Mouse (Mus musculus) urinary bladder, adult 18-20 months (tissue): ENCODE measurements at regions not wholly inside any gene's neighbourhood (a gene's known extent, or its start where the extent isn't known, plus 50 kb on each side); places are given as distances from the start of the nearest gene placed in this dataset.
"Not testable (repeated sequence)": the region's sequence is repeated elsewhere in the genome, so short reads cannot be mapped to it uniquely, and the experiment has no call there.

Experiments
- DNase-seq, 2 experiments: peaks; one replicate each; pipeline ENCODE4 v3.0.0; 2022; ENCODE audit warnings: low spot score in 2 of 2, mixed read lengths in 2 of 2

GRCm38 (mm10) chr5:102123285-102123684 is 53.6 kb upstream of the Wdfy3 start:
- DNase-seq: no peak

- peak in 1 of 2 experiments; percentile 42 for DNase-seq
These were observed 57.0 kb upstream of the Wdfy3 start for GRCm38 (mm10) chr5:102126737-102127136.

DNA sequence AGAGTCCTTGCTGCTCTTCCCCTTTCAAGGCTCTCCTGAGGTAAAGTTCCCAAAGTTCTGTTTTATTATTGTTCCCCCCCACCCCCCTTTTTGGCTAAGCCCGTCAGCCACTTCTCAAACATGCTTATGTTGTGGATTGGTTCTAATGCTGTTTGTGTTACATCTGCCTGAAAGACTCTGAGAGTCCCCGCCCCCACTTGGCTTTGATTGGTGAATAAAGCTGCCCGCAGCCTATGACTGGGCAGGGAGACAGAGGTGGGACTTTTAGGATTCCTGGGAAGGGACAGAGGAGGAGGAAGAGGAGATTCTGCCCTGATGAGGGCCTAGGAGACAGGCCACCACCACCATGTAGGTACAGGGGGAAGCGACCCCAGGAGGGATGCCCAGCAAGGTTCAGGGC is 78.3 kb upstream of the Wdfy3 start:
- no peak for DNase-seq

GRCm38 (mm10) chr5:102149481-102150129 is 79.9 kb upstream of the Wdfy3 start:
- peak; percentile 40 to 72 for DNase-seq

DNA sequence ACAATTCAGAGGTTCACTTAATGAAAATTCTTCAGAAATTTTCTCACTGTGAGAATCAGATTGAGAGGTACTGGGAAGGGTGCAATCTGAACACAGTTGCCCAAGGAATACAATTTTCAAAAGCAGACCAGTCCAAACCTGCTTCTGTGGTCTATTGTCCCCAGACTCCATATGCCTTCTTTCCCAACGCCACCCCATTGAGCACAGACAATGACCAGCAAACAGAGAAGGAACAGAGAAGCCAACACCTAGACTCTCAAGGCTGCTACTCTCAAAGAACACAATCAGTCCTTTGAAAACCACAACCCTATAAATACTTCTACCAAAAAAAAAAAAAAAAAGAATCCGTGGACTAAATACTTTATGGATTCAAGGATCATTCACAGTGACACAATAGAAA is 89.9 kb upstream of the Wdfy3 start:
- DNase-seq: no peak

DNA sequence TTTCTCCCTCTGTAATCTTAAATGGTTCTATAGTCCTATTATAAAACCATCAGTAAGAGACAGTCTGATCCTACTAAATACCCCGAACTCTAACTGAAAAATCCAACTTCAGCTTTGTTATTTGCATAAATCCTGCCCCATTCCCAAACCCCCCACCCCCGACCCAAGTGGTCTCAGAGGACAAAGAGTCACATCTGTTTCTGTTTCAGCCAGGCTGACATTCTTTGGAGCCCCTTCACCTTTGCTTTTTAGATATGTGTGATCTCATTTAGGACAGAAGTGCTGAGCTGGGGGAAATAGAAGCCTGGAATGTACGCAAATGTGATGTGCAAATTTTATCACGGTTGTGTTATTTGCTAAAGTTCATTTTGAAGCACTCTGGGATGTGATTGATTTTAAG is 98.3 kb upstream of the Wdfy3 start:
- DNase-seq: no peak

DNA sequence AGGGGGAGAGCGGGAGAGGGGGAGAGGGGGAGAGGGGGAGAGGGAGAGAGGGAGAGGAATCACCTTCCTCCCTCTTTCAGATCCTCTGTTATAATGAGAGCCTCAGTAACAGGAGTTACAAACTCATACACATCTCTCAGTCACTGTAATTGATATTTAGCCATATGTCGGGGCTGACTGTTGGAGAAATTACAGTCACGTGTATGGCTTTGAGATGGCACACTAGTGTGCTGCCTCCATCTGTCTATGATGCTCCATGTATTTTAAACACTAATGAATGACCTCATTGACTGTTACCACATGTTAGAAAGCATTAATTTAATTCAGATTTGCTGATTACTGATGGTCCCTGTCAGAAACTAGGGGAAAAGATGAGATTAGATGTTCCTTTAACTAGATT is 102.1 kb upstream of the Wdfy3 start:
- DNase-seq: no peak

DNA sequence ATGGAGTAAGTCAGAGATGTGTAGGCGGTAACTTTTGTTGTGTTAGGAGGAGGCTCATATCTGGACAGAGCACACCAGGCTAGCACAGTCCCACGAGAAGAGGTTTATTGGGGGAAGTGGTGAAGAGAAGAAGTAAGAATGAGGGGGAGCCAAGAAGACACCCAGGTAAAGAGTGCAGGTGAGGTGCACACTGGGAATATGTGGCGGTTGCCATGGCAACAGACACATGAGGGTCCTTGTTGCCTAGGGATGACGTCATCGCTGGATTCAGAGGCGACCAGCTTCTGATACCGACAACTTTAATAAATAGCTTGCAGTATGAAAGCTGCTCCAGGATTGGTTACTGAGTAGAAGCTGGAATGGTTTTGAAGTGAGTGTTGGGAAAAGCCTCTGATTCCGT is 110.5 kb upstream of the Wdfy3 start:
- no peak for DNase-seq

DNA sequence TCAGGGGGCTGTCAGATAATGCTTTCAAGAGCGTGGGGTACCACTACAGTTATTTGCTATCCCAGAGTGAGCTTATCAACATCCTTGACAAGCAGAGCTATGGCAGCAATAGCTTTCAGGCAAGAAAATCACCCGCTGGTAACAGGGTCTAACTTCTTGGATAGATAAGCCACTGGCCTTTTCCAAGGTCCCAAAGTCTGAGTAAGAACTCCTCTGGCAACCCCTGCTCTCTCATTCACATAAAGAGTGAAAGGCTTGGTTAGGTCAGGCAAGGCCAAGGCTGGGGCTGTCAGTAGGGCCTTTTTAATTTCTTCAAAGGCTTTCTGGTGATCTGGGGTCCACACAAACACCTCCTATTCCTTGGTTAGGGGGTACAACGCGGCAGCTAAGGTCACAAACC is 119.2 kb upstream of the Wdfy3 start:
- DNase-seq: not testable (repeated sequence)

- no peak for DNase-seq
These were observed 136.7 kb upstream of the Wdfy3 start for GRCm38 (mm10) chr5:102206456-102206855.

- peak; percentile 39 to 63 for DNase-seq
These were observed 137.2 kb upstream of the Wdfy3 start for GRCm38 (mm10) chr5:102206953-102207352.

DNA sequence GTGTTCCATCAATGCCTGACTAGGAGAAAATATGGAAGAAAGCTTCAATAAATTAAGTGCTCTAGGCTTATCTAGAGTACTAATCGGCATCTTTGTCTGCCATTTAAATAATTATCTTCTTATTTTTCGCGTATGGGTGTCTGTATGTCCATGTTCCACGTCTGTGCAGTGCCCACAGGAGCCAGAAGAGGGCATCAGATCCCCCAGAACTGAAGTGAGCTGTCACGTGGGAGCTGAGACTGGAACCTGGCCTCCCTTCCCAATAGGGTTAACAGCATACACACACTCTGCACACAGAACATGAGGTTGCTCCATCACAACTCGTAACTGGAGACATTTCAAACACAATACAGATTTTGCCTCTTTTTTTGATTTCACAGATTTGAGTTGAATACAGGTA is 143.4 kb upstream of the Wdfy3 start:
- DNase-seq: peak; percentile 35 to 55

DNA sequence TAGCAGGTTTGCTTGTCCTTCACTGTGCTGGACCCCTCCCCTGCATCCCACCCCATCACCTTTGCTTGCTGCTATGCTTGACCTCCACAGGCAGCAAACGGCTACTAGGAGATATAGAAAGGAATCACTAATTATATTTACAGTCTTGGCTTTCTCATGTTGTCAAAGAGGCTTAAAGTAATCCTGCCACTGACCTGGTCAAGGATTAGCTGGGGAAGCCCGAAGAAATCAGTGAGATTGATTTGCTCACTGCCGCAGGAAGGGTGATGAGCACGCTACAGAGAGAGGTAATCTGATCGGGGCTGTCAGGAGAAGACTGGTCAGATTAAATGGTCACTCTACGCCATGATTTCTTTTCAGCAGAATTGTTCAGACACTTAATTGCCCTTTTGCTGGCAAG is 157.4 kb upstream of the Wdfy3 start:
- no peak for DNase-seq

- no peak for DNase-seq
These were observed 172.9 kb upstream of the Wdfy3 start for GRCm38 (mm10) chr5:102242614-102243013.

- DNase-seq: no peak
These were observed 175.0 kb upstream of the Wdfy3 start for GRCm38 (mm10) chr5:102244706-102245105.

DNA sequence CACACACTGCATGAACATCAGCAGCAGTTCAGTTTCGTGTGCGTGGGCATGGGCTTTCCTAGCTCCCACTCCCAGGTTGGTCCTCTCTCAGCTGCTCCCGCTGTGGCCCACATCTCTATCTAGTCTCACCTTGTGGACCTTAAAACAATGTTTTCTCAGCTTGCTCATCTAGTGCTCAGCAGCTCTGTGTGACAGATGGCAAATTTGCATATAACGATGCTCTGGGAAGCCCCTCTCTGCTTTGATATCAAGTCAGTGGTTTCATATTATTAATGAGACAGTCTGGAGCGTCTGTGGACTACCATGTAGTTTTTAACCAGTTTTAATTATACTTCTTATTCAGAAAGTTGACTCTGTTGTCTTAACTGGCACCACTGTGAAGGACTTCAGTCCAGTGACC is 179.0 kb upstream of the Wdfy3 start:
- no peak for DNase-seq

DNA sequence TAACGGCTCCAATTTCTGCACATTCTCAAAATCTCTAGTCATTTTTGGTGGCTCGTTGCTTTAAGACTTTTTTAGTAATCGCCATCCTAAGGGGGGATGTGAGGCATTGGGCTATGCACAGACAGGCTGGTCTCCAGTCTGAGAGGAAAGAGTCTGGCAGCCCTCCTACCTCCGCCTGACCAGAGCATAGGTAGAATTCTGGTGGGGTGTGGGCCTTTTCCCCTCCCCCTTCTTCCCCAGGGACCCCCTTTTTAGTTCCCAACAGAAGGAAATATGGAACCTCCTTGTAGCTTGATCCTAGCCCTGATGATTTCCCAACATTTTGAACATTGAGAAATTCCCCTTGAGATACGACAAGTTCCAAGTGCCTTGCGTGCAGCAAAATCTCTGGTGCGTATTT is 181.4 kb upstream of the Wdfy3 start:
- DNase-seq: no peak

DNA sequence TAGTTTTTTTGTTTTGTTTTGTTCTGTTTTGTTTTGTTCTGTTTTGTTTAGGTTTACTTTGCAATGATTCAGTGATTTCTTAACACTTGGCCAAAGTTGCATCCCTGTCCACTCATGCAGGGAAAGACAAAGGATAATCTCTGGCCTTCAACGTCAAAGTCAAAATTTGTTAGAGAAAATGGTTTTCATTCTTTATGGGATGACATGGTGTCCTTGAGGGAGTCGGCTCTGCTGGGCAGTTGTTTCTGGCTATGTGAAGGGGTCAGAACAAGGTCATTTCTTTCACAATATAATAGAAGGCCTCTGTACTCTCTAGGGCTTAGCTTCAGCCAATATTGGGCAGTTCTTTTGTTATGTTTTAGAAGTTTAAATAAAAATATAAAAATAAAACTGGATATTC is 184.1 kb upstream of the Wdfy3 start:
- DNase-seq: no peak

- DNase-seq: no peak
These were observed 187.4 kb upstream of the Wdfy3 start for GRCm38 (mm10) chr5:102257104-102257503.

GRCm38 (mm10) chr5:102261621-102262020 is 191.9 kb upstream of the Wdfy3 start:
- no peak for DNase-seq

- DNase-seq: no peak
These were observed 196.7 kb upstream of the Wdfy3 start for GRCm38 (mm10) chr5:102266451-102266850.

GRCm38 (mm10) chr5:102267150-102267549 is 197.4 kb upstream of the Wdfy3 start:
- no peak for DNase-seq

- DNase-seq: no peak
These were observed 199.5 kb upstream of the Wdfy3 start for GRCm38 (mm10) chr5:102269204-102269603.

GRCm38 (mm10) chr5:102275621-102276020 is 205.6 kb upstream of the Arhgap24 start:
- no peak for DNase-seq
